Mouse (Mus musculus): ENCODE measurements around the gene Ddx58. TPM values are rescaled to one million over a fixed set of nuclear protein-coding genes. Genes with fewer than 3 reads are reported as not detected.

Ddx58 gene
- polyA plus RNA-seq, 1 experiment from 2014 or later, result 12.0 TPM

- under 1% methylated on average over 49 of the region's 50 CpGs for WGBS
- no peaks in the 10 kb centered on the region for H3K27me3 ChIP-seq (ENCODE audit: control insufficient read depth, insufficient read depth, low read length)
- H3K36me3 ChIP-seq (ENCODE audit: control insufficient read depth, insufficient read depth), result peaks cover 6% of the 10 kb centered on the region; the same call in 1 of the 2 replicates
- H3K9me3 ChIP-seq (replicated peaks; ENCODE audit: control insufficient read depth, low read length), result no peaks in the 10 kb centered on the region
- ATAC-seq (replicated peaks; ENCODE audit: extremely low read depth, insufficient read depth, low FRiP score), result peak; percentile 81
- H3K4me1 ChIP-seq (ENCODE audit: control insufficient read depth, insufficient read depth, low read length), result peaks cover 28% of the 10 kb centered on the region
- peak overlapping the region; percentile 81 for H3K4me3 ChIP-seq (ENCODE audit: low read length)
- H3K9ac ChIP-seq (ENCODE audit: low read length), result peak overlapping the region; percentile 90
- H3K4me2 ChIP-seq (ENCODE audit: low read depth, low read length), result peak overlapping the region; percentile 81
- peak overlapping the region; percentile 99 for H3K27ac ChIP-seq (ENCODE audit: low read length)
These were observed 28.7 kb upstream of the Ddx58 start for GRCm38 (mm10) chr4:40268204-40268813.

GRCm38 (mm10) chr4:40267681-40268080 is 28.1 kb upstream of the Ddx58 start:
- Histone ChIP-seq H3K36me3 (ENCODE audit: control insufficient read depth, insufficient read depth) (peaks cover 8% of the 10 kb centered on the region), H3K4me2 (ENCODE audit: low read depth, low read length) (peak overlapping the region; percentile 81), H3K4me3 (ENCODE audit: low read length) (peak overlapping the region; percentile 81), H3K4me1 (ENCODE audit: control insufficient read depth, insufficient read depth, low read length) (peaks cover 28% of the 10 kb centered on the region), H3K9me3 (replicated peaks; ENCODE audit: control insufficient read depth, low read length) (no peaks in the 10 kb centered on the region), H3K27me3 (ENCODE audit: control insufficient read depth, insufficient read depth, low read length) (no peaks in the 10 kb centered on the region), H3K27ac (ENCODE audit: low read length) (peak overlapping the region; percentile 99), H3K9ac (ENCODE audit: low read length) (peak overlapping the region; percentile 90)
- ATAC-seq (replicated peaks; ENCODE audit: extremely low read depth, insufficient read depth, low FRiP score), result no peak
- WGBS, result 45% methylated on average over 7 of the region's 7 CpGs

- WGBS, result 40% methylated on average over 1 of the region's 1 CpGs
These were observed 24.7 kb upstream of the Ddx58 start for GRCm38 (mm10) chr4:40264321-40264720.

GRCm38 (mm10) chr4:40254385-40255103 is 14.9 kb upstream of the Ddx58 start:
- Histone ChIP-seq H3K4me2 (ENCODE audit: low read depth, low read length) (no peak overlapping the region), H3K9me3 (replicated peaks; ENCODE audit: control insufficient read depth, low read length) (no peaks in the 10 kb centered on the region), H3K27ac (ENCODE audit: low read length) (no peak overlapping the region), H3K4me1 (ENCODE audit: control insufficient read depth, insufficient read depth, low read length) (no peaks in the 10 kb centered on the region), H3K9ac (ENCODE audit: low read length) (no peak overlapping the region), H3K36me3 (ENCODE audit: control insufficient read depth, insufficient read depth) (peaks cover 5% of the 10 kb centered on the region; the same call in 1 of the 2 replicates), H3K27me3 (ENCODE audit: control insufficient read depth, insufficient read depth, low read length) (no peaks in the 10 kb centered on the region), H3K4me3 (ENCODE audit: low read length) (no peak overlapping the region)
- 80% methylated on average over 8 of the region's 8 CpGs for WGBS
- ATAC-seq (replicated peaks; ENCODE audit: extremely low read depth, insufficient read depth, low FRiP score), result no peak

More at GRCm38 (mm10) chr4:40264321-40264720, 24.7 kb upstream of the Ddx58 start:
- Histone ChIP-seq H3K36me3 (ENCODE audit: control insufficient read depth, insufficient read depth) (peaks cover 30% of the 10 kb centered on the region), H3K4me2 (ENCODE audit: low read depth, low read length) (no peak overlapping the region), H3K9me3 (replicated peaks; ENCODE audit: control insufficient read depth, low read length) (no peaks in the 10 kb centered on the region), H3K4me1 (ENCODE audit: control insufficient read depth, insufficient read depth, low read length) (peaks cover 25% of the 10 kb centered on the region), H3K4me3 (ENCODE audit: low read length) (no peak overlapping the region), H3K9ac (ENCODE audit: low read length) (no peak overlapping the region; the same call in 1 of the 2 replicates), H3K27me3 (ENCODE audit: control insufficient read depth, insufficient read depth, low read length) (no peaks in the 10 kb centered on the region), H3K27ac (ENCODE audit: low read length) (no peak overlapping the region)
- no peak for ATAC-seq (replicated peaks; ENCODE audit: extremely low read depth, insufficient read depth, low FRiP score)

GRCm38 (mm10) chr4:40253766-40254165 is 14.1 kb upstream of the Ddx58 start:
- no peaks in the 10 kb centered on the region for H3K4me1 ChIP-seq (ENCODE audit: control insufficient read depth, insufficient read depth, low read length)
- H3K27ac ChIP-seq (ENCODE audit: low read length), result no peak overlapping the region
- no peaks in the 10 kb centered on the region for H3K9me3 ChIP-seq (replicated peaks; ENCODE audit: control insufficient read depth, low read length)
- H3K4me2 ChIP-seq (ENCODE audit: low read depth, low read length), result no peak overlapping the region
- ATAC-seq (replicated peaks; ENCODE audit: extremely low read depth, insufficient read depth, low FRiP score), result 0 out of 2 replicates have a peak, but pooled peaks have one; percentile 55
- WGBS, result 34% methylated on average over 2 of the region's 2 CpGs
- no peak overlapping the region for H3K9ac ChIP-seq (ENCODE audit: low read length)
- no peaks in the 10 kb centered on the region for H3K27me3 ChIP-seq (ENCODE audit: control insufficient read depth, insufficient read depth, low read length)
- H3K36me3 ChIP-seq (ENCODE audit: control insufficient read depth, insufficient read depth), result 0 out of 2 replicates have a peak, but pooled peaks cover 2% of the 10 kb centered on the region
- no peak overlapping the region for H3K4me3 ChIP-seq (ENCODE audit: low read length)

GRCm38 (mm10) chr4:40250984-40251383 is 11.4 kb upstream of the Ddx58 start:
- H3K36me3 ChIP-seq (ENCODE audit: control insufficient read depth, insufficient read depth), result no peaks in the 10 kb centered on the region
- no peaks in the 10 kb centered on the region for H3K27me3 ChIP-seq (ENCODE audit: control insufficient read depth, insufficient read depth, low read length)
- H3K4me2 ChIP-seq (ENCODE audit: low read depth, low read length), result no peak overlapping the region
- 88% methylated on average over 5 of the region's 5 CpGs for WGBS
- H3K27ac ChIP-seq (ENCODE audit: low read length), result no peak overlapping the region
- no peak for ATAC-seq (replicated peaks; ENCODE audit: extremely low read depth, insufficient read depth, low FRiP score)
- H3K4me1 ChIP-seq (ENCODE audit: control insufficient read depth, insufficient read depth, low read length), result no peaks in the 10 kb centered on the region
- no peak overlapping the region for H3K4me3 ChIP-seq (ENCODE audit: low read length)
- H3K9ac ChIP-seq (ENCODE audit: low read length), result no peak overlapping the region
- no peaks in the 10 kb centered on the region for H3K9me3 ChIP-seq (replicated peaks; ENCODE audit: control insufficient read depth, low read length)

GRCm38 (mm10) chr4:40244035-40244434 is 4.4 kb upstream of the Ddx58 start:
- H3K9ac ChIP-seq (ENCODE audit: low read length), result no peak overlapping the region
- no peak for ATAC-seq (replicated peaks; ENCODE audit: extremely low read depth, insufficient read depth, low FRiP score)
- 73% methylated on average over 8 of the region's 8 CpGs for WGBS
- H3K9me3 ChIP-seq (replicated peaks; ENCODE audit: control insufficient read depth, low read length), result no peaks in the 10 kb centered on the region
- H3K4me3 ChIP-seq (ENCODE audit: low read length), result no peak overlapping the region
- H3K27ac ChIP-seq (ENCODE audit: low read length), result no peak overlapping the region
- no peak overlapping the region for H3K4me2 ChIP-seq (ENCODE audit: low read depth, low read length)
- no peaks in the 10 kb centered on the region; the same call in 1 of the 2 replicates for H3K4me1 ChIP-seq (ENCODE audit: control insufficient read depth, insufficient read depth, low read length)
- H3K27me3 ChIP-seq (ENCODE audit: control insufficient read depth, insufficient read depth, low read length), result no peaks in the 10 kb centered on the region
- no peaks in the 10 kb centered on the region for H3K36me3 ChIP-seq (ENCODE audit: control insufficient read depth, insufficient read depth)

GRCm38 (mm10) chr4:40243006-40243405 is 3.4 kb upstream of the Ddx58 start:
- 78% methylated on average over 4 of the region's 4 CpGs for WGBS
- no peaks in the 10 kb centered on the region for H3K9me3 ChIP-seq (replicated peaks; ENCODE audit: control insufficient read depth, low read length)
- no peak overlapping the region for H3K9ac ChIP-seq (ENCODE audit: low read length)
- H3K36me3 ChIP-seq (ENCODE audit: control insufficient read depth, insufficient read depth), result no peaks in the 10 kb centered on the region
- H3K4me1 ChIP-seq (ENCODE audit: control insufficient read depth, insufficient read depth, low read length), result no peaks in the 10 kb centered on the region; the same call in 1 of the 2 replicates
- no peaks in the 10 kb centered on the region for H3K27me3 ChIP-seq (ENCODE audit: control insufficient read depth, insufficient read depth, low read length)
- H3K4me2 ChIP-seq (ENCODE audit: low read depth, low read length), result no peak overlapping the region
- no peak for ATAC-seq (replicated peaks; ENCODE audit: extremely low read depth, insufficient read depth, low FRiP score)
- no peak overlapping the region for H3K4me3 ChIP-seq (ENCODE audit: low read length)
- no peak overlapping the region for H3K27ac ChIP-seq (ENCODE audit: low read length)

GRCm38 (mm10) chr4:40241928-40242327 is 2.3 kb upstream of the Ddx58 start:
- 50% methylated on average over 6 of the region's 6 CpGs for WGBS
- Histone ChIP-seq H3K4me3 (ENCODE audit: low read length) (no peak overlapping the region), H3K4me2 (ENCODE audit: low read depth, low read length) (no peak overlapping the region), H3K4me1 (ENCODE audit: control insufficient read depth, insufficient read depth, low read length) (no peaks in the 10 kb centered on the region; the same call in 1 of the 2 replicates), H3K27me3 (ENCODE audit: control insufficient read depth, insufficient read depth, low read length) (no peaks in the 10 kb centered on the region), H3K27ac (ENCODE audit: low read length) (no peak overlapping the region), H3K9me3 (replicated peaks; ENCODE audit: control insufficient read depth, low read length) (no peaks in the 10 kb centered on the region), H3K36me3 (ENCODE audit: control insufficient read depth, insufficient read depth) (no peaks in the 10 kb centered on the region), H3K9ac (ENCODE audit: low read length) (no peak overlapping the region)
- ATAC-seq (replicated peaks; ENCODE audit: extremely low read depth, insufficient read depth, low FRiP score), result no peak

All from heart, embryonic 16.5 days (tissue).